Mouse (Mus musculus): ENCODE results near the gene Ppp1r1b. TPM values are rescaled to one million over a fixed set of nuclear protein-coding genes. Genes with fewer than 3 reads are reported as not detected.

Ppp1r1b gene
- 0.30 TPM in 1 of 2 replicates, not detected in the other for total RNA-seq (2017)

- peak in 1 of 2 experiments; percentile 30; a peak in 2 of 4 replicates for ATAC-seq (replicated peaks in 1 of 2; ENCODE audit: insufficient read depth in 1 of 2, low FRiP score in 2 of 2, low TSS enrichment in 1 of 2, low read depth in 1 of 2, poor library complexity in 2 of 2, severe bottlenecking in 2 of 2)
Measured at GRCm38 (mm10) chr11:98348083-98348961, at the start of gene Ppp1r1b. Gene Ppp1r1b (plus strand): TSS chr11:98348404.

GRCm38 (mm10) chr11:98298484-98299205 lies 49.6 kb upstream of the Ppp1r1b start:
- no peak for ATAC-seq (replicated peaks in 1 of 2; ENCODE audit: insufficient read depth in 1 of 2, low FRiP score in 2 of 2, low TSS enrichment in 1 of 2, low read depth in 1 of 2, poor library complexity in 2 of 2, severe bottlenecking in 2 of 2)

GRCm38 (mm10) chr11:98313790-98314323 lies 34.3 kb upstream of the Ppp1r1b start:
- peak; percentile 42 to 78; a peak in 3 of 4 replicates for ATAC-seq (replicated peaks in 1 of 2; ENCODE audit: insufficient read depth in 1 of 2, low FRiP score in 2 of 2, low TSS enrichment in 1 of 2, low read depth in 1 of 2, poor library complexity in 2 of 2, severe bottlenecking in 2 of 2)

GRCm38 (mm10) chr11:98317479-98317878 lies 30.7 kb upstream of the Ppp1r1b start:
- no peak for ATAC-seq (replicated peaks in 1 of 2; ENCODE audit: insufficient read depth in 1 of 2, low FRiP score in 2 of 2, low TSS enrichment in 1 of 2, low read depth in 1 of 2, poor library complexity in 2 of 2, severe bottlenecking in 2 of 2)

- no peak for ATAC-seq (replicated peaks in 1 of 2; ENCODE audit: insufficient read depth in 1 of 2, low FRiP score in 2 of 2, low TSS enrichment in 1 of 2, low read depth in 1 of 2, poor library complexity in 2 of 2, severe bottlenecking in 2 of 2)
Measured at GRCm38 (mm10) chr11:98318421-98319116, 29.6 kb upstream of the Ppp1r1b start.

GRCm38 (mm10) chr11:98319120-98319519 lies 29.1 kb upstream of the Ppp1r1b start:
- no peak for ATAC-seq (replicated peaks in 1 of 2; ENCODE audit: insufficient read depth in 1 of 2, low FRiP score in 2 of 2, low TSS enrichment in 1 of 2, low read depth in 1 of 2, poor library complexity in 2 of 2, severe bottlenecking in 2 of 2)

- no peak for ATAC-seq (replicated peaks in 1 of 2; ENCODE audit: insufficient read depth in 1 of 2, low FRiP score in 2 of 2, low TSS enrichment in 1 of 2, low read depth in 1 of 2, poor library complexity in 2 of 2, severe bottlenecking in 2 of 2)
Measured at GRCm38 (mm10) chr11:98319544-98319943, 28.7 kb upstream of the Ppp1r1b start.

GRCm38 (mm10) chr11:98319944-98320343 lies 28.3 kb upstream of the Ppp1r1b start:
- ATAC-seq (replicated peaks in 1 of 2; ENCODE audit: insufficient read depth in 1 of 2, low FRiP score in 2 of 2, low TSS enrichment in 1 of 2, low read depth in 1 of 2, poor library complexity in 2 of 2, severe bottlenecking in 2 of 2) = no peak

GRCm38 (mm10) chr11:98320381-98320780 lies 27.8 kb upstream of the Ppp1r1b start:
- no peak for ATAC-seq (replicated peaks in 1 of 2; ENCODE audit: insufficient read depth in 1 of 2, low FRiP score in 2 of 2, low TSS enrichment in 1 of 2, low read depth in 1 of 2, poor library complexity in 2 of 2, severe bottlenecking in 2 of 2)

GRCm38 (mm10) chr11:98320806-98321676 lies 27.2 kb upstream of the Ppp1r1b start:
- ATAC-seq (replicated peaks in 1 of 2; ENCODE audit: insufficient read depth in 1 of 2, low FRiP score in 2 of 2, low TSS enrichment in 1 of 2, low read depth in 1 of 2, poor library complexity in 2 of 2, severe bottlenecking in 2 of 2) = no peak

- ATAC-seq (replicated peaks in 1 of 2; ENCODE audit: insufficient read depth in 1 of 2, low FRiP score in 2 of 2, low TSS enrichment in 1 of 2, low read depth in 1 of 2, poor library complexity in 2 of 2, severe bottlenecking in 2 of 2) = no peak
Measured at GRCm38 (mm10) chr11:98321677-98322003, 26.6 kb upstream of the Ppp1r1b start.

- ATAC-seq (replicated peaks in 1 of 2; ENCODE audit: insufficient read depth in 1 of 2, low FRiP score in 2 of 2, low TSS enrichment in 1 of 2, low read depth in 1 of 2, poor library complexity in 2 of 2, severe bottlenecking in 2 of 2) = no peak
Measured at GRCm38 (mm10) chr11:98322159-98322558, 26.0 kb upstream of the Ppp1r1b start.

GRCm38 (mm10) chr11:98323136-98323866 lies 24.9 kb upstream of the Ppp1r1b start:
- ATAC-seq (replicated peaks in 1 of 2; ENCODE audit: insufficient read depth in 1 of 2, low FRiP score in 2 of 2, low TSS enrichment in 1 of 2, low read depth in 1 of 2, poor library complexity in 2 of 2, severe bottlenecking in 2 of 2) = no peak

GRCm38 (mm10) chr11:98323933-98324332 lies 24.3 kb upstream of the Ppp1r1b start:
- ATAC-seq (replicated peaks in 1 of 2; ENCODE audit: insufficient read depth in 1 of 2, low FRiP score in 2 of 2, low TSS enrichment in 1 of 2, low read depth in 1 of 2, poor library complexity in 2 of 2, severe bottlenecking in 2 of 2) = 0 out of 4 replicates have a peak, but pooled peaks of 1 of the 2 experiments have one; percentile 56

- ATAC-seq (replicated peaks in 1 of 2; ENCODE audit: insufficient read depth in 1 of 2, low FRiP score in 2 of 2, low TSS enrichment in 1 of 2, low read depth in 1 of 2, poor library complexity in 2 of 2, severe bottlenecking in 2 of 2) = no peak
Measured at GRCm38 (mm10) chr11:98325191-98325820, 22.9 kb upstream of the Ppp1r1b start.

GRCm38 (mm10) chr11:98325821-98326218 lies 22.4 kb upstream of the Ppp1r1b start:
- no peak for ATAC-seq (replicated peaks in 1 of 2; ENCODE audit: insufficient read depth in 1 of 2, low FRiP score in 2 of 2, low TSS enrichment in 1 of 2, low read depth in 1 of 2, poor library complexity in 2 of 2, severe bottlenecking in 2 of 2)

Data from hematopoietic stem cell, adult 5-6 weeks (primary cell).